Mouse (Mus musculus) layer of hippocampus, postnatal 25 days (tissue): ENCODE data around the gene Cst12. TPM values are rescaled to one million over a fixed set of nuclear protein-coding genes. Genes with fewer than 3 reads are reported as not detected.

Experiments
- total RNA-seq, 2 experiments: library from RNA; stranded (reverse); gene quantifications; 2 replicates each; pipeline ENCODE4 v1.2.3; 2021

Cst12 gene
- total RNA-seq, 2 experiments from 2014 or later: 4.0 to 6.1 TPM

Other genes with a start within 250 kb of the Cst12 start
- 10 to 100 TPM; 11.2 to 16.0 TPM for gene Nxt1, start 116.8 kb upstream of the Cst12 start, total RNA-seq
- gene Gzf1, start 108.3 kb upstream of the Cst12 start, total RNA-seq: 10 to 100 TPM; 30.4 to 32.4 TPM
- gene Napb, start 56.9 kb upstream of the Cst12 start, total RNA-seq: 100 to 1,000 TPM; 300 to 310 TPM
- under 1 TPM in 1 of 2 experiments, not detected in 1; 0.85 TPM for gene Cstl1, start 39.0 kb upstream of the Cst12 start, total RNA-seq
- gene Cst11, start 17.9 kb upstream of the Cst12 start, total RNA-seq: not detected
- not detected for gene 8030411F24Rik, start 7.4 kb upstream of the Cst12 start, total RNA-seq
- under 1 TPM in 1 of 2 experiments, not detected in 1; 0.37 TPM for gene Cst8, start 9.4 kb downstream of the Cst12 start, total RNA-seq
- gene Cst13, start 30.7 kb downstream of the Cst12 start, total RNA-seq: not detected
- not detected for gene Cst9, start 45.8 kb downstream of the Cst12 start, total RNA-seq
- not detected for gene 9230104L09Rik, start 75.7 kb downstream of the Cst12 start, total RNA-seq
- gene Cst3, start 86.3 kb downstream of the Cst12 start, total RNA-seq: 1,000 to 10,000 TPM; 2,237 to 2,613 TPM
- not detected for gene Gm1330, start 213.9 kb downstream of the Cst12 start, total RNA-seq
- gene Gm10750, start 227.9 kb downstream of the Cst12 start, total RNA-seq: not detected